Mouse (Mus musculus): ENCODE measurements around the gene Lin37. TPM values are rescaled to one million over a fixed set of nuclear protein-coding genes. Genes with fewer than 3 reads are reported as not detected.
A peak's percentile ranks its signal among the peaks of the same experiment; 100 is the strongest.

Lin37 gene
- polyA plus RNA-seq (2014; fragmentation: Nextera tagmentation; extraction: Ambion mirVana) = 27.4 and 31.3 TPM in 2 replicates

- under 1% methylated on average over 20 of the region's 20 CpGs for WGBS
- ATAC-seq (ENCODE audit: insufficient number of reproducible peaks, insufficient read depth, low FRiP score, low read depth) = peak; percentile 80
Observed at GRCm38 (mm10) chr7:30559443-30559954, at the start of gene Lin37. Gene Lin37, minus strand, starts transcription at chr7:30559838.

GRCm38 (mm10) chr7:30608476-30608875 is 48.8 kb upstream of the Lin37 start:
- H3K27ac ChIP-seq (replicated peaks in 1 of 2; ENCODE audit: control insufficient read depth in 1 of 2, insufficient read depth in 1 of 2, low read depth in 2 of 2, low read length in 2 of 2) = no peak overlapping the region
- H3K9me3 ChIP-seq (ENCODE audit: control insufficient read depth, low read length) = no peaks in the 10 kb centered on the region
- 48% methylated on average over 16 of the region's 16 CpGs for WGBS
- no peak for ATAC-seq (ENCODE audit: insufficient number of reproducible peaks, insufficient read depth, low FRiP score, low read depth)
- no peaks in the 10 kb centered on the region for H3K36me3 ChIP-seq (ENCODE audit: control insufficient read depth, insufficient read depth, low read length)
- no peak overlapping the region for H3K4me2 ChIP-seq (ENCODE audit: low read length)
- H3K27me3 ChIP-seq (ENCODE audit: control insufficient read depth, insufficient read depth, low read length) = no peaks in the 10 kb centered on the region
- no peak overlapping the region for H3K4me3 ChIP-seq (ENCODE audit: control insufficient read depth in 1 of 2, insufficient read depth in 1 of 2, low read depth in 1 of 2, low read length in 2 of 2)
- peaks cover 8 to 10% of the 10 kb centered on the region in 2 experiments for H3K4me1 ChIP-seq (ENCODE audit: control insufficient read depth in 2 of 2, insufficient read depth in 2 of 2, low read length in 2 of 2)
- H3K9ac ChIP-seq (ENCODE audit: low read length) = no peak overlapping the region

More at GRCm38 (mm10) chr7:30559443-30559954, at the start of gene Lin37:
- H3K4me1 ChIP-seq (ENCODE audit: control insufficient read depth in 2 of 2, insufficient read depth in 2 of 2, low read length in 2 of 2) = peaks cover 5 to 17% of the 10 kb centered on the region in 2 experiments
- no peaks in the 10 kb centered on the region for H3K27me3 ChIP-seq (ENCODE audit: control insufficient read depth, insufficient read depth, low read length)
- H3K9ac ChIP-seq (ENCODE audit: low read length) = peak within 1 kb of the TSS; percentile 85
- H3K36me3 ChIP-seq (ENCODE audit: control insufficient read depth, insufficient read depth, low read length) = peaks cover 35% of the 10 kb centered on the region
- H3K27ac ChIP-seq (replicated peaks in 1 of 2; ENCODE audit: control insufficient read depth in 1 of 2, insufficient read depth in 1 of 2, low read depth in 2 of 2, low read length in 2 of 2) = peak within 1 kb of the TSS in 1 of 2 experiments; percentile 56; a peak in 2 of 4 replicates
- H3K4me2 ChIP-seq (ENCODE audit: low read length) = peak within 1 kb of the TSS; percentile 88
- H3K4me3 ChIP-seq (ENCODE audit: control insufficient read depth in 1 of 2, insufficient read depth in 1 of 2, low read depth in 1 of 2, low read length in 2 of 2) = peak within 1 kb of the TSS; percentile 65 to 69
- H3K9me3 ChIP-seq (ENCODE audit: control insufficient read depth, low read length) = no peaks in the 10 kb centered on the region

- ATAC-seq (ENCODE audit: insufficient number of reproducible peaks, insufficient read depth, low FRiP score, low read depth) = no peak
- H3K9ac ChIP-seq (ENCODE audit: low read length) = no peak overlapping the region
Observed at GRCm38 (mm10) chr7:30607706-30608309, 48.2 kb upstream of the Lin37 start.

GRCm38 (mm10) chr7:30604944-30605343 is 45.3 kb upstream of the Lin37 start:
- no peak overlapping the region for H3K4me2 ChIP-seq (ENCODE audit: low read length)
- peaks cover 10 to 13% of the 10 kb centered on the region in 2 experiments for H3K4me1 ChIP-seq (ENCODE audit: control insufficient read depth in 2 of 2, insufficient read depth in 2 of 2, low read length in 2 of 2)
- no peak for ATAC-seq (ENCODE audit: insufficient number of reproducible peaks, insufficient read depth, low FRiP score, low read depth)
- no peaks in the 10 kb centered on the region for H3K36me3 ChIP-seq (ENCODE audit: control insufficient read depth, insufficient read depth, low read length)
- no peak overlapping the region for H3K4me3 ChIP-seq (ENCODE audit: control insufficient read depth in 1 of 2, insufficient read depth in 1 of 2, low read depth in 1 of 2, low read length in 2 of 2)
- no peak overlapping the region for H3K9ac ChIP-seq (ENCODE audit: low read length)
- no peak overlapping the region for H3K27ac ChIP-seq (replicated peaks in 1 of 2; ENCODE audit: control insufficient read depth in 1 of 2, insufficient read depth in 1 of 2, low read depth in 2 of 2, low read length in 2 of 2)
- H3K27me3 ChIP-seq (ENCODE audit: control insufficient read depth, insufficient read depth, low read length) = no peaks in the 10 kb centered on the region
- H3K9me3 ChIP-seq (ENCODE audit: control insufficient read depth, low read length) = no peaks in the 10 kb centered on the region
- WGBS = 76% methylated on average over 8 of the region's 8 CpGs

More at GRCm38 (mm10) chr7:30607706-30608309, 48.2 kb upstream of the Lin37 start:
- H3K27me3 ChIP-seq (ENCODE audit: control insufficient read depth, insufficient read depth, low read length) = no peaks in the 10 kb centered on the region
- H3K36me3 ChIP-seq (ENCODE audit: control insufficient read depth, insufficient read depth, low read length) = no peaks in the 10 kb centered on the region
- H3K4me2 ChIP-seq (ENCODE audit: low read length) = no peak overlapping the region
- no peaks in the 10 kb centered on the region for H3K9me3 ChIP-seq (ENCODE audit: control insufficient read depth, low read length)
- no peak overlapping the region for H3K27ac ChIP-seq (replicated peaks in 1 of 2; ENCODE audit: control insufficient read depth in 1 of 2, insufficient read depth in 1 of 2, low read depth in 2 of 2, low read length in 2 of 2)
- 23% methylated on average over 8 of the region's 8 CpGs for WGBS
- no peak overlapping the region for H3K4me3 ChIP-seq (ENCODE audit: control insufficient read depth in 1 of 2, insufficient read depth in 1 of 2, low read depth in 1 of 2, low read length in 2 of 2)
- peaks cover 8 to 10% of the 10 kb centered on the region in 2 experiments for H3K4me1 ChIP-seq (ENCODE audit: control insufficient read depth in 2 of 2, insufficient read depth in 2 of 2, low read length in 2 of 2)

GRCm38 (mm10) chr7:30604424-30604823 is 44.8 kb upstream of the Lin37 start:
- Histone ChIP-seq H3K36me3 (ENCODE audit: control insufficient read depth, insufficient read depth, low read length) (no peaks in the 10 kb centered on the region), H3K27ac (replicated peaks in 1 of 2; ENCODE audit: control insufficient read depth in 1 of 2, insufficient read depth in 1 of 2, low read depth in 2 of 2, low read length in 2 of 2) (no peak overlapping the region), H3K4me3 (ENCODE audit: control insufficient read depth in 1 of 2, insufficient read depth in 1 of 2, low read depth in 1 of 2, low read length in 2 of 2) (no peak overlapping the region), H3K27me3 (ENCODE audit: control insufficient read depth, insufficient read depth, low read length) (no peaks in the 10 kb centered on the region), H3K9ac (ENCODE audit: low read length) (no peak overlapping the region), H3K4me1 (ENCODE audit: control insufficient read depth in 2 of 2, insufficient read depth in 2 of 2, low read length in 2 of 2) (peaks cover 9 to 11% of the 10 kb centered on the region in 2 experiments), H3K4me2 (ENCODE audit: low read length) (no peak overlapping the region), H3K9me3 (ENCODE audit: control insufficient read depth, low read length) (no peaks in the 10 kb centered on the region)
- no peak for ATAC-seq (ENCODE audit: insufficient number of reproducible peaks, insufficient read depth, low FRiP score, low read depth)
- 54% methylated on average over 8 of the region's 8 CpGs for WGBS

DNA sequence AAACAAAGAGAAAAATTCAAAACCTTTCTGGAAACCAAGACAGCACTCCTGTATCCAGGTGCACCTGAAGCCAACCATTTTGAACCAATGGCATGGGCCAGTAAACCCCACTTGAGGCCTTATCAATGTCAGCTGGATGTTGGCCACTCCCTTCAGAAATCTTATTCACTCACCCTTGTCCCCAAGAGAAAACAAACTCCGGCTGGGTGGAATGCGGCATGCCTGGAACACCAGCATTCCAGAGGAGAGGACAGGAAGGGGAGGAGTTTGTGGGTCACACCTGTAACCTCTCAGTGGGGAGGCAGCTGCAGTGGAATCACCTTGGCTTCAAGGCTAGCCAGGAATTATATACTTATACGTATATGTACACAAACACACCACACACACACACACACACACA is 42.9 kb upstream of the Lin37 start:
- Histone ChIP-seq H3K36me3 (ENCODE audit: control insufficient read depth, insufficient read depth, low read length) (no peaks in the 10 kb centered on the region), H3K4me1 (ENCODE audit: control insufficient read depth in 2 of 2, insufficient read depth in 2 of 2, low read length in 2 of 2) (peaks cover 9 to 11% of the 10 kb centered on the region in 2 experiments), H3K27me3 (ENCODE audit: control insufficient read depth, insufficient read depth, low read length) (no peaks in the 10 kb centered on the region), H3K9ac (ENCODE audit: low read length) (no peak overlapping the region), H3K27ac (replicated peaks in 1 of 2; ENCODE audit: control insufficient read depth in 1 of 2, insufficient read depth in 1 of 2, low read depth in 2 of 2, low read length in 2 of 2) (no peak overlapping the region), H3K4me2 (ENCODE audit: low read length) (no peak overlapping the region), H3K9me3 (ENCODE audit: control insufficient read depth, low read length) (no peaks in the 10 kb centered on the region), H3K4me3 (ENCODE audit: control insufficient read depth in 1 of 2, insufficient read depth in 1 of 2, low read depth in 1 of 2, low read length in 2 of 2) (no peak overlapping the region)
- ATAC-seq (ENCODE audit: insufficient number of reproducible peaks, insufficient read depth, low FRiP score, low read depth) = no peak
- WGBS = 18% methylated on average over 3 of the region's 3 CpGs

DNA sequence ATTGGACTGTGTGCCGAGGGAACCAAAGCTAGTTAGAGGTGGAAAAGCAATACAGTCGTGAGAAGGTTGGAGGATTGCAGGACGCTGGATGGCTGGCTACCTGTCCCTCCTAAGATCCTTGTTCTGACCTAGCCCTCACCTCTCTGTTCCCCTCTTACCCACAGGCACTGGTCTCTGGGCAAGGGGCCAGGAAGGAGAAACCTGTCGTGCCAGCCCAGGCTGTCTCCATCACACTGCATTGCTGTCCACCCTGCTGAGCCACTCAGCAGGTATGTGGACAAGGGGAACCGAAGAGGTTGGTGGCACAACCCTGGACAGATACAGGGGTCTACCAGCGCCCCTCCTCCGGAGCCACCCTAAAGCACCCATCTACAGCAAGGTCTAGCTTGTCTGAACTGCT is 41.0 kb upstream of the Lin37 start:
- Histone ChIP-seq H3K4me3 (ENCODE audit: control insufficient read depth in 1 of 2, insufficient read depth in 1 of 2, low read depth in 1 of 2, low read length in 2 of 2) (no peak overlapping the region), H3K27ac (replicated peaks in 1 of 2; ENCODE audit: control insufficient read depth in 1 of 2, insufficient read depth in 1 of 2, low read depth in 2 of 2, low read length in 2 of 2) (peak overlapping the region in 1 of 2 experiments; percentile 19; a peak in 1 of 4 replicates), H3K9ac (ENCODE audit: low read length) (peak overlapping the region; percentile 52; the same call in 1 of the 2 replicates), H3K4me2 (ENCODE audit: low read length) (peak overlapping the region; percentile 48; the same call in 1 of the 2 replicates), H3K27me3 (ENCODE audit: control insufficient read depth, insufficient read depth, low read length) (no peaks in the 10 kb centered on the region), H3K9me3 (ENCODE audit: control insufficient read depth, low read length) (no peaks in the 10 kb centered on the region), H3K36me3 (ENCODE audit: control insufficient read depth, insufficient read depth, low read length) (no peaks in the 10 kb centered on the region), H3K4me1 (ENCODE audit: control insufficient read depth in 2 of 2, insufficient read depth in 2 of 2, low read length in 2 of 2) (peaks cover 9 to 11% of the 10 kb centered on the region in 2 experiments)
- 0 out of 2 replicates have a peak, but pooled peaks have one; percentile 10 for ATAC-seq (ENCODE audit: insufficient number of reproducible peaks, insufficient read depth, low FRiP score, low read depth)
- WGBS = 63% methylated on average over 7 of the region's 7 CpGs

Data from heart, embryonic 14.5 days (tissue).